Mouse (Mus musculus) lung, adult 2 months (tissue): ENCODE results near the gene Pmpcb. TPM values are rescaled to one million over a fixed set of nuclear protein-coding genes. Genes with fewer than 3 reads are reported as not detected.
"Not testable (repeated sequence)": the region's sequence is repeated elsewhere in the genome, so short reads cannot be mapped to it uniquely, and the experiment has no call there.

Experiments used
- DNase-seq: peaks from one replicate; pipeline ENCODE4 v3.0.0; 2022
- H3K4me1 ChIP-seq: fragments of 200-500 bp; 2 replicates; pipeline ENCODE4 v1.6.1; 2011; ENCODE audit warnings: low read length; ENCODE audit not compliant: control insufficient read depth, insufficient read depth
- H3K4me3 ChIP-seq: fragments of 200-500 bp; replicated peaks from 2 replicates; pipeline ENCODE3; 2011; ENCODE audit warnings: low read depth, mild to moderate bottlenecking, control low read depth, low read length; ENCODE audit errors: extremely low read depth
- CTCF ChIP-seq: fragments of 200-500 bp; IDR thresholded peaks from 2 replicates; pipeline ENCODE4 v1.5.1; 2011; ENCODE audit warnings: mild to moderate bottlenecking, low read length, control low read depth; ENCODE audit not compliant: insufficient read depth
- POLR2A ChIP-seq: fragments of 200-500 bp; IDR thresholded peaks from 2 replicates; pipeline ENCODE4 v1.6.1; 2011; ENCODE audit warnings: low read depth, mild to moderate bottlenecking, control low read depth, low read length, borderline replicate concordance; ENCODE audit errors: extremely low read depth
- WGBS: fragments of 180-500 bp; shearing (Covaris S2); methylation state at CpG from one replicate; pipeline ENCODE4 v1.1.7; 2018; 5-methylcytosine and 5-hydroxymethylcytosine counted together
- polyA plus RNA-seq: library from polyadenylated mRNA; depleted of rRNA; stranded (reverse); fragments of >200 nt; gene quantifications from 2 replicates; pipeline ENCODE4 v1.2.3, GENCODE M21; 2012; rRNA removed

The Pmpcb gene
- 16.7 and 25.4 TPM in 2 replicates for polyA plus RNA-seq

- H3K4me3 ChIP-seq: peak within 1 kb of the TSS; percentile 85
- TF ChIP-seq CTCF (peak; percentile 89), POLR2A (peak; percentile 53; the same call in 1 of the 2 replicates)
- WGBS: under 1% methylated on average over 42 of the region's 42 CpGs
- H3K4me1 ChIP-seq: peaks cover 6% of the 10 kb centered on the region
- DNase-seq: peak; percentile 83
These were observed at the start of gene Pmpcb for GRCm38 (mm10) chr5:21736956-21737585. Gene Pmpcb, plus strand, starts transcription at chr5:21737141.

GRCm38 (mm10) chr5:21692230-21692629, 44.7 kb upstream of the Pmpcb start:
- Histone ChIP-seq H3K4me1 (no peaks in the 10 kb centered on the region; the same call in 1 of the 2 replicates), H3K4me3 (no peak overlapping the region)
- TF ChIP-seq POLR2A (no peak), CTCF (no peak)
- WGBS: 92% methylated on average over 5 of the region's 5 CpGs
- DNase-seq: no peak

GRCm38 (mm10) chr5:21693372-21693870, 43.5 kb upstream of the Pmpcb start:
- 50% methylated on average over 3 of the region's 3 CpGs for WGBS
- no peaks in the 10 kb centered on the region; the same call in 1 of the 2 replicates for H3K4me1 ChIP-seq
- TF ChIP-seq CTCF: no peak
- TF ChIP-seq POLR2A: no peak
- no peak overlapping the region for H3K4me3 ChIP-seq
- no peak for DNase-seq

- WGBS: 68% methylated on average over 3 of the region's 3 CpGs
- no peak for TF ChIP-seq CTCF
- TF ChIP-seq POLR2A: no peak
- H3K4me1 ChIP-seq: no peaks in the 10 kb centered on the region; the same call in 1 of the 2 replicates
- no peak for DNase-seq
- no peak overlapping the region for H3K4me3 ChIP-seq
These were observed 42.0 kb upstream of the Pmpcb start for GRCm38 (mm10) chr5:21694854-21695490.

GRCm38 (mm10) chr5:21699555-21699954, 37.4 kb upstream of the Pmpcb start:
- H3K4me3 ChIP-seq, DNase-seq, H3K4me1 ChIP-seq: not testable (repeated sequence)
- WGBS: 79% methylated on average over 3 of the region's 3 CpGs

GRCm38 (mm10) chr5:21700272-21700821, 36.6 kb upstream of the Pmpcb start:
- DNase-seq: no peak
- Histone ChIP-seq H3K4me3 (no peak overlapping the region), H3K4me1 (no peaks in the 10 kb centered on the region; the same call in 1 of the 2 replicates)
- TF ChIP-seq POLR2A (no peak), CTCF (no peak)
- 25% methylated on average over 10 of the region's 10 CpGs for WGBS

GRCm38 (mm10) chr5:21700934-21701333, 36.0 kb upstream of the Pmpcb start:
- Histone ChIP-seq H3K4me3 (peak overlapping the region; percentile 93), H3K4me1 (no peaks in the 10 kb centered on the region; the same call in 1 of the 2 replicates)
- no peak for DNase-seq
- TF ChIP-seq POLR2A (no peak), CTCF (no peak)
- WGBS: under 1% methylated on average over 22 of the region's 22 CpGs

GRCm38 (mm10) chr5:21701351-21702008, 35.5 kb upstream of the Pmpcb start, which contains the start of gene Napepld:
Gene Napepld, minus strand, starts transcription at chr5:21701396.
- Histone ChIP-seq H3K4me3 (peak within 1 kb of the TSS; percentile 93), H3K4me1 (no peaks in the 10 kb centered on the region; the same call in 1 of the 2 replicates)
- WGBS: under 1% methylated on average over 54 of the region's 59 CpGs
- DNase-seq: peak; percentile 100
- TF ChIP-seq CTCF: no peak
- TF ChIP-seq POLR2A: peak; percentile 99

- H3K4me1 ChIP-seq: no peaks in the 10 kb centered on the region; the same call in 1 of the 2 replicates
- WGBS: 46% methylated on average over 2 of the region's 2 CpGs
- DNase-seq: no peak
- no peak for TF ChIP-seq POLR2A
- no peak for TF ChIP-seq CTCF
- peak overlapping the region; percentile 91 for H3K4me3 ChIP-seq
These were observed 35.0 kb upstream of the Pmpcb start for GRCm38 (mm10) chr5:21702009-21702364.
